ENCODE assay signal across 24 mouse cellular contexts in genomic region chr17:86870586-86870985, GRCm38 (mm10). TPM values are rescaled to one million over a fixed set of nuclear protein-coding genes. Genes with fewer than 3 reads are reported as not detected.
"Had no signal": no experiment of that assay in that cellular context is flagged by ENCODE, and none has a peak within 500 bp of the region (broad histone marks: within the 10 kb centered on the region; RNA-seq: fewer than 3 reads in every experiment).

No protein-coding gene starts in this region.

- H3K27me3 ChIP-seq: kidney, embryonic 15.5 days; limb, embryonic 13.5 days; liver, embryonic 12.5 days; liver, embryonic 15.5 days; lung, embryonic 15.5 days; neural tube, embryonic 13.5 days had no signal

- H3K27ac ChIP-seq: kidney, embryonic 15.5 days; limb, embryonic 10.5 days; limb, embryonic 13.5 days; liver, embryonic 12.5 days; liver, embryonic 15.5 days; lung, embryonic 15.5 days; midbrain, embryonic 10.5 days; midbrain, embryonic 15.5 days; neural tube, embryonic 13.5 days had no signal

- H3K4me1 ChIP-seq: kidney, embryonic 15.5 days; limb, embryonic 13.5 days; liver, embryonic 12.5 days; liver, embryonic 15.5 days; lung, embryonic 15.5 days; megakaryocyte, embryonic 14.5 days; midbrain, embryonic 10.5 days; midbrain, embryonic 15.5 days; neural tube, embryonic 13.5 days had no signal

- DNase-seq: kidney, adult 8-10 months; kidney, postnatal 14 days; kidney, postnatal 4 days; liver; lung, adult 18-20 months; lung, postnatal 10 days; lung, postnatal 36 days; right cerebral cortex, adult 18-20 months; thymus, adult 18-20 months; thymus, postnatal 36 days had no signal

- H3K36me3 ChIP-seq: kidney, embryonic 15.5 days; limb, embryonic 10.5 days; limb, embryonic 13.5 days; liver, embryonic 12.5 days; liver, embryonic 15.5 days; lung, embryonic 15.5 days; midbrain, embryonic 10.5 days; midbrain, embryonic 15.5 days; neural tube, embryonic 13.5 days had no signal

- H3K9ac ChIP-seq: kidney, embryonic 15.5 days; limb, embryonic 13.5 days; liver, embryonic 12.5 days; liver, embryonic 15.5 days; lung, embryonic 15.5 days; midbrain, embryonic 15.5 days; neural tube, embryonic 13.5 days had no signal

- H3K9me3 ChIP-seq: kidney, embryonic 15.5 days; limb, embryonic 10.5 days; limb, embryonic 13.5 days; liver, embryonic 12.5 days; liver, embryonic 15.5 days; lung, embryonic 15.5 days; megakaryocyte, embryonic 14.5 days; midbrain, embryonic 10.5 days; midbrain, embryonic 15.5 days; neural tube, embryonic 13.5 days had no signal

- H3K4me2 ChIP-seq: kidney, embryonic 15.5 days; limb, embryonic 13.5 days; liver, embryonic 12.5 days; liver, embryonic 15.5 days; lung, embryonic 15.5 days; midbrain, embryonic 15.5 days; neural tube, embryonic 13.5 days had no signal

- H3K4me3 ChIP-seq: kidney, embryonic 15.5 days; limb, embryonic 10.5 days; limb, embryonic 13.5 days; liver, embryonic 12.5 days; liver, embryonic 15.5 days; lung, embryonic 15.5 days; megakaryocyte, embryonic 14.5 days; midbrain, embryonic 10.5 days; midbrain, embryonic 15.5 days; neural tube, embryonic 13.5 days had no signal

- ATAC-seq: liver, embryonic 12.5 days; midbrain, embryonic 15.5 days had no signal

RNA-seq across cellular contexts. Expression of gene Tmem247, which starts 46.6 kb away (rescaled TPM):
- polyA plus RNA-seq: kidney, embryonic 15.5 days; limb, embryonic 10.5 days; limb, embryonic 13.5 days; liver, embryonic 12.5 days; liver, embryonic 15.5 days; lung, embryonic 15.5 days; midbrain, embryonic 10.5 days; midbrain, embryonic 15.5 days; neural tube, embryonic 13.5 days; small intestine, adult 2 months; spleen, adult 2 months; stomach, embryonic 16.5 days; urinary bladder, adult 2 months had no signal
